Mouse (Mus musculus) liver, embryonic 12.5 days (tissue): ENCODE measurements around the gene Nsun3. TPM values are rescaled to one million over a fixed set of nuclear protein-coding genes. Genes with fewer than 3 reads are reported as not detected.

Experiments
- ATAC-seq: fragments of 200-750 bp; cut with Nextera tagmentation; 2 replicates; pipeline ENCODE4 v1.8.0; 2017; ENCODE audit warnings: moderate number of reproducible peaks, mild to moderate bottlenecking, moderate library complexity
- H3K27ac ChIP-seq: fragments of 300-500 bp; sonication (generic); 2 replicates; pipeline ENCODE4 v1.5.1; 2016; ENCODE audit warnings: mild to moderate bottlenecking
- H3K27me3 ChIP-seq: fragments of 300-500 bp; sonication (generic); replicated peaks from 2 replicates; pipeline ENCODE4 v1.6.1; 2016; ENCODE audit warnings: mild to moderate bottlenecking, moderate library complexity
- H3K36me3 ChIP-seq: fragments of 300-500 bp; sonication (generic); 2 replicates; pipeline ENCODE4 v1.6.1; 2016; ENCODE audit warnings: mild to moderate bottlenecking, moderate library complexity
- H3K4me1 ChIP-seq: fragments of 300-500 bp; sonication (generic); 2 replicates; pipeline ENCODE4 v1.6.1; 2016
- H3K4me2 ChIP-seq: fragments of 300-500 bp; sonication (generic); 2 replicates; pipeline ENCODE4 v1.6.1; 2016; ENCODE audit warnings: mild to moderate bottlenecking, moderate library complexity
- H3K4me3 ChIP-seq: fragments of 300-500 bp; sonication (generic); 2 replicates; pipeline ENCODE4 v1.5.1; 2016; ENCODE audit warnings: mild to moderate bottlenecking, moderate library complexity
- H3K9ac ChIP-seq: fragments of 300-500 bp; sonication (generic); 2 replicates; pipeline ENCODE4 v1.6.1; 2016; ENCODE audit warnings: mild to moderate bottlenecking, moderate library complexity
- H3K9me3 ChIP-seq: fragments of 300-500 bp; sonication (generic); replicated peaks from 2 replicates; pipeline ENCODE4 v1.6.1; 2016; ENCODE audit warnings: mild to moderate bottlenecking, moderate library complexity
- WGBS: fragments of 180-500 bp; shearing (Covaris S2); methylation state at CpG from one replicate; pipeline ENCODE4 v1.1.7; 2016; ENCODE audit not compliant: insufficient replicate concordance; 5-methylcytosine and 5-hydroxymethylcytosine counted together
- polyA plus RNA-seq: library from polyadenylated mRNA; unstranded; fragments of >200 nt; fragmentation: Nextera tagmentation; extraction: Ambion mirVana; gene quantifications from 2 replicates; pipeline ENCODE4 v1.2.1, GENCODE M21; 2016

Nsun3 gene
- polyA plus RNA-seq: 7.2 and 9.4 TPM in 2 replicates

DNA sequence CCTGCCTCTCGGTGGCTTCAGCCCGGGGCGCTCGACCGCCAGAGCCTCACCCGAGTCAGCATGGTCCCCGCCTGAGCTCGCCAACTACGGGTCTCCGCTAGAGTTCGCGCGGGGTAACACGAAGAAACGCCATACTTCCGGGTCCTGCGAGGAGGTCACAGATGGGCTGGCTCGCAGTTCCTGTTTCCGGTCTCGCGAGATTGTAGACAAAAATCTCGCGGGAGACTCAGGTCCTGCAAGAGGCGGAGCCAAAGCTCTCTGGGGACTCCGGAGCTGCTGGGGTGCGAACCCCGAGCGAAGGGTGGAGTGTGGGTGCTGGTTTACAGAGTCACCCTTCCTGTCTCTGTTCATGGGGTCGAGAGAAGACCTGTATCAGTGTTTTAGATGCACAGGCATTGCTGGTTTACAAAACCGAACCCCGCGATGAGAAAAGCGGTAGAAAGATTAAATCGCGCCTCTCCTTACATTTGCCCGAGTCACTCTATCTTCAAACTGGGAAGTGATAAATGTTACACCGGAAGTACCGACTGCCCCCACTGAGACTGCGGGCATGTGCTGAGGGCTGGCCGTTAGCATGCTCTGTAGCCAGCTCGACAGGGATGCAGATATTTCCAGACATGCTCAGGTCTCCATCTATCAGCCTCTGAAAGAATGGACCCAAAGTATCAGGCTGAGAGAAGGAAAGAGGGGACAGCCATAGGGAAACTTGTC lies at the start of gene Nsun3:
TSS of gene Nsun3 (minus strand) at position 198 of the 711 bp plus-strand sequence.
- 2% methylated on average over 41 of the region's 41 CpGs for WGBS
- ATAC-seq: peak; percentile 95

GRCm38 (mm10) chr16:62834016-62834735 lies 47.6 kb upstream of the Nsun3 start:
- no peaks in the 10 kb centered on the region for H3K27me3 ChIP-seq
- ATAC-seq: peak; percentile 100
- WGBS: 6% methylated on average over 3 of the region's 3 CpGs
- H3K27ac ChIP-seq: peak overlapping the region; percentile 70
- H3K9ac ChIP-seq: no peak overlapping the region; the same call in 1 of the 2 replicates
- no peak overlapping the region for H3K4me3 ChIP-seq
- H3K36me3 ChIP-seq: no peaks in the 10 kb centered on the region
- H3K9me3 ChIP-seq: no peaks in the 10 kb centered on the region
- peak overlapping the region; percentile 38 for H3K4me2 ChIP-seq
- peaks cover 33% of the 10 kb centered on the region for H3K4me1 ChIP-seq

More for the DNA sequence above, at the start of gene Nsun3:
- H3K4me3 ChIP-seq: peak within 1 kb of the TSS; percentile 83
- no peaks in the 10 kb centered on the region for H3K27me3 ChIP-seq
- no peaks in the 10 kb centered on the region for H3K9me3 ChIP-seq
- peaks cover 24% of the 10 kb centered on the region for H3K4me1 ChIP-seq
- H3K9ac ChIP-seq: peak within 1 kb of the TSS; percentile 83
- peak within 1 kb of the TSS; percentile 78 for H3K4me2 ChIP-seq
- peak within 1 kb of the TSS; percentile 83 for H3K27ac ChIP-seq
- H3K36me3 ChIP-seq: 0 out of 2 replicates have a peak, but pooled peaks cover 5% of the 10 kb centered on the region

GRCm38 (mm10) chr16:62832481-62832880 lies 45.9 kb upstream of the Nsun3 start:
- H3K4me3 ChIP-seq: no peak overlapping the region
- no peak overlapping the region for H3K4me2 ChIP-seq
- no peaks in the 10 kb centered on the region for H3K27me3 ChIP-seq
- no peak overlapping the region for H3K27ac ChIP-seq
- H3K9me3 ChIP-seq: no peaks in the 10 kb centered on the region
- peaks cover 33% of the 10 kb centered on the region for H3K4me1 ChIP-seq
- no peak for ATAC-seq
- 22% methylated on average over 4 of the region's 4 CpGs for WGBS
- H3K9ac ChIP-seq: no peak overlapping the region
- H3K36me3 ChIP-seq: no peaks in the 10 kb centered on the region

DNA sequence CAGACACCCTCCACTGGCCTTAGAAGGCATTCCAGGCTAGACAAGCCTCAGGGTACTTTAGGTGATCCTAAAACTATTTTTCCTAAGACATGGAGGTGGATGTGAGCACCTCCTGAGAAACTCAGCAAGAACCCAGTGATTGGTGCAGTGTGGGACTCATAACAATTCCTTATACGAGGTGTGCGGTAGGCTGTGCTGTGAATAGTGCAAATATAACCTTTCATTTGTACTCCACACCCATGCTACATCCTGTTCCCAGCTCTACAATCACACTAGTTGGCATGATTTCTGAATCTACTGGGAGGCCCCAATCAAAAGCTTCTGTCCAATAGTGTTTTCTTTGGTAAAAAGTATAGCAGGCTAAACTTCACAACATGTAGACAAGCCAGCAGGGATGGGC lies 45.4 kb upstream of the Nsun3 start:
- H3K9ac ChIP-seq: no peak overlapping the region
- no peaks in the 10 kb centered on the region for H3K9me3 ChIP-seq
- H3K36me3 ChIP-seq: no peaks in the 10 kb centered on the region
- no peak overlapping the region for H3K4me2 ChIP-seq
- H3K27me3 ChIP-seq: no peaks in the 10 kb centered on the region
- peaks cover 33% of the 10 kb centered on the region for H3K4me1 ChIP-seq
- no peak overlapping the region for H3K4me3 ChIP-seq
- no peak for ATAC-seq
- H3K27ac ChIP-seq: no peak overlapping the region
- WGBS: 68% methylated on average over 2 of the region's 2 CpGs

GRCm38 (mm10) chr16:62826156-62827001 lies 39.8 kb upstream of the Nsun3 start:
- WGBS: 59% methylated on average over 12 of the region's 12 CpGs
- ATAC-seq: no peak
- H3K4me1 ChIP-seq: no peaks in the 10 kb centered on the region
- H3K27me3 ChIP-seq: no peaks in the 10 kb centered on the region
- H3K4me2 ChIP-seq: no peak overlapping the region
- H3K4me3 ChIP-seq: no peak overlapping the region
- no peak overlapping the region for H3K27ac ChIP-seq
- H3K9me3 ChIP-seq: no peaks in the 10 kb centered on the region
- H3K9ac ChIP-seq: no peak overlapping the region
- H3K36me3 ChIP-seq: no peaks in the 10 kb centered on the region

GRCm38 (mm10) chr16:62822472-62822871 lies 35.9 kb upstream of the Nsun3 start:
- no peaks in the 10 kb centered on the region for H3K36me3 ChIP-seq
- H3K27ac ChIP-seq: no peak overlapping the region
- ATAC-seq: no peak
- no peaks in the 10 kb centered on the region for H3K9me3 ChIP-seq
- 84% methylated on average over 6 of the region's 6 CpGs for WGBS
- no peak overlapping the region for H3K4me3 ChIP-seq
- H3K27me3 ChIP-seq: no peaks in the 10 kb centered on the region
- H3K9ac ChIP-seq: no peak overlapping the region
- no peak overlapping the region for H3K4me2 ChIP-seq
- H3K4me1 ChIP-seq: no peaks in the 10 kb centered on the region

DNA sequence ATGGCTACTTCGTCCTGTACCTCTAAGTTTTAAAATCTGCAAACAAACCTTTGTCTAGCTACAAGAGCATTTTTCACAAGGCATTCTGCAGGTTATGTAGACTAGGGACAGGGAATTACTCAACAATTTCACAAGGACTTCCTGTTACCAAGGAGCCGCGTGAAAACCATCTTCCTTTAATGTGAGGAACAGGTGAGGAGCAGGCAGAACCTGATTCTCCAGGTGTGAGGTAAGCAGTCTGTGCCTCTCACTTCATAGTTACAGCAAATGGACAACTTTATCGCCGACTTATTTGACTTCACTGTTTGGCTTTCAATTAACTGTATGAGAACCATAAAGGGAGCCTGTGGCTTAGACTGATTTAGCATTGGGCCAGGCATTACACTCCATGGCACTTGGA lies 27.9 kb upstream of the Nsun3 start, which contains the start of gene Stx19:
TSS of gene Stx19 (plus strand) at position 186 of the 400 bp plus-strand sequence.
- H3K4me2 ChIP-seq: no peak within 1 kb of the TSS
- ATAC-seq: no peak
- no peaks in the 10 kb centered on the region for H3K36me3 ChIP-seq
- H3K27ac ChIP-seq: no peak within 1 kb of the TSS
- H3K4me3 ChIP-seq: no peak within 1 kb of the TSS
- peaks cover 7% of the 10 kb centered on the region for H3K4me1 ChIP-seq
- 60% methylated on average over 5 of the region's 5 CpGs for WGBS
- no peak within 1 kb of the TSS for H3K9ac ChIP-seq
- no peaks in the 10 kb centered on the region for H3K27me3 ChIP-seq
- no peaks in the 10 kb centered on the region for H3K9me3 ChIP-seq

GRCm38 (mm10) chr16:62813790-62814189 lies 27.2 kb upstream of the Nsun3 start:
- H3K27me3 ChIP-seq: no peaks in the 10 kb centered on the region
- H3K9ac ChIP-seq: no peak overlapping the region
- H3K36me3 ChIP-seq: no peaks in the 10 kb centered on the region
- no peak overlapping the region for H3K4me3 ChIP-seq
- no peak for ATAC-seq
- 62% methylated on average over 5 of the region's 5 CpGs for WGBS
- H3K4me2 ChIP-seq: no peak overlapping the region
- H3K9me3 ChIP-seq: no peaks in the 10 kb centered on the region
- peaks cover 7% of the 10 kb centered on the region for H3K4me1 ChIP-seq
- no peak overlapping the region for H3K27ac ChIP-seq

DNA sequence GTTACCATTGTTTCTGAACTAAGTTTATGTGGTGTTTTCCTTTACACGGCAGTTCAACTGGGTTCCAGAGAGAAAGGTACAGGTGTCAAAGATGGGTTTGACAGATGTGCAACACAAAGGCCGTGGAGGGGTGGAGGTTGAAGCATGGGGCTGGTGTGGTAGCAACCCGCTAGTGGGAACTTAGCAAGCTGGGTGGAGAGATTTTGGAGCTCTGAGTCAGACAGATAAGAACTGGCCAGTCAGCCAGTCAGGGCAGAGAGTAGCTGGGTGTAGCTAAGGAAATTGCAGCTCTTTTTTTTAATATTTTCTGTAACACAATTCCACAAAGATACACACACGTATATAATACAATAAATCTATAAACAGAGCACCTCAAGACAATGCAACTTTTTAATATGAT lies 24.2 kb upstream of the Nsun3 start:
- Histone ChIP-seq H3K4me1 (peaks cover 18% of the 10 kb centered on the region), H3K27ac (no peak overlapping the region), H3K4me2 (no peak overlapping the region), H3K9me3 (no peaks in the 10 kb centered on the region), H3K4me3 (no peak overlapping the region), H3K27me3 (no peaks in the 10 kb centered on the region), H3K36me3 (no peaks in the 10 kb centered on the region), H3K9ac (no peak overlapping the region)
- peak; percentile 76 for ATAC-seq
- WGBS: 37% methylated on average over 4 of the region's 4 CpGs

DNA sequence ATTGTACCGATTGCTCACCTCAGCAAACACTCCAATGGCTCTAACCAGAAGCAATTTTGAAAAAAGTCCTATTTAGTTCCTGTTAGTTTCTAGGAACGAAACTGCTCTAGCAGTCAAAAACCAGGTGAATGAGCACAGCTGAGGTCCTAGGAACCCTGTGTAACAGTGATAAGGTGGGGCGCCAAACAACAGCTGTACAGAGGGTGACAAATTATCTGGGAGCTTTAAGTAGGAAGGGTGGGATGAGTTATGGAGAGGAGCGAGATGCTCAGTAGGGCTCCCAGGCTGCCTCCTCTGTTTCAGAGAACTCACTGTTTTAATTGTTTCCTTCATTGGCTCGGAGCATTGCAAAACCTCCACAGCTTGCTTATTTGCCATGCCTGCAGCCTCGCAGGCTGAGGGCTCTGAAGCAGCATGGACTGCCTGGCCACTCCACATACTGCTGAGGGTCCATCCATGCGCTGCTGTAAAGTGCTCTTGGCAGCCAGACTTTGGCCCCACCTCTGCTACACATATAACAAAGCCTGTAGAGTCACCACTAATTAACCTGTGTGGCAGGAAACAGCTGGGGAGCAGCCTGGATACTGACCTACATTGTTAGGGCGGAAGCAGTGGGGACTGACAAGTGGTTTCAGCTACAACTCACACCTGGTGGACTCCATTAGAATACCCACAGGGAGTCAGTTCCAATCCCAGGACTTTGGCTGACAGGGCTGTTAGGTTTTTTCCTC lies 20.8 kb upstream of the Nsun3 start:
- H3K36me3 ChIP-seq: no peaks in the 10 kb centered on the region
- no peaks in the 10 kb centered on the region for H3K9me3 ChIP-seq
- WGBS: 57% methylated on average over 8 of the region's 8 CpGs
- no peaks in the 10 kb centered on the region for H3K27me3 ChIP-seq
- ATAC-seq: no peak
- no peak overlapping the region for H3K4me3 ChIP-seq
- H3K9ac ChIP-seq: no peak overlapping the region
- H3K4me2 ChIP-seq: no peak overlapping the region
- no peak overlapping the region for H3K27ac ChIP-seq
- peaks cover 18% of the 10 kb centered on the region for H3K4me1 ChIP-seq

DNA sequence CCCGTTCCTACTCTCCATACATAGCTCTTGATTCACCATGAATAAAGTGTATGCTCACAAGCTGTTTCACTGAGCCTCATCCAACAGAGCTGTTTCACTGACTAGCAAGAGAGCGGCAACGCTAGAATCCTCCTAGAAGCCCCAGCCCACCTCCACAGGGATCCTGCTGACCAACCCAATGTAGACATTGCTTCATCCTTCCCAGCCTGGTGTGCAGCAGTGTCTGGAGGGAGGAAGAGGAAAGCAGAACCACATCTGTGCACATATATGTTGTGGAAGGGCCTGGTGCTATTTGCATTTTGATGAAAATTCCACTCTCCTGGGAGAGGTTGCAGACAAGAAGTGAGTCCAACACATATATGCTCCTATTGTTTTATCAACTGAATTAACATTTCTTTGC lies 18.0 kb upstream of the Nsun3 start:
- H3K27ac ChIP-seq: no peak overlapping the region
- H3K27me3 ChIP-seq: no peaks in the 10 kb centered on the region
- H3K9me3 ChIP-seq: no peaks in the 10 kb centered on the region
- H3K4me2 ChIP-seq: no peak overlapping the region
- no peak overlapping the region for H3K4me3 ChIP-seq
- no peak for ATAC-seq
- peaks cover 10% of the 10 kb centered on the region; the same call in 1 of the 2 replicates for H3K4me1 ChIP-seq
- 83% methylated on average over 3 of the region's 3 CpGs for WGBS
- 0 out of 2 replicates have a peak, but pooled peaks cover 4% of the 10 kb centered on the region for H3K36me3 ChIP-seq
- no peak overlapping the region for H3K9ac ChIP-seq
